Mouse (Mus musculus): ENCODE data around the gene Osbp. TPM values are rescaled to one million over a fixed set of nuclear protein-coding genes. Genes with fewer than 3 reads are reported as not detected.
A peak's percentile ranks its signal among the peaks of the same experiment; 100 is the strongest.

The Osbp gene
- polyA plus RNA-seq, 1 experiment from 2014 or later, result 5.0 TPM

DNA sequence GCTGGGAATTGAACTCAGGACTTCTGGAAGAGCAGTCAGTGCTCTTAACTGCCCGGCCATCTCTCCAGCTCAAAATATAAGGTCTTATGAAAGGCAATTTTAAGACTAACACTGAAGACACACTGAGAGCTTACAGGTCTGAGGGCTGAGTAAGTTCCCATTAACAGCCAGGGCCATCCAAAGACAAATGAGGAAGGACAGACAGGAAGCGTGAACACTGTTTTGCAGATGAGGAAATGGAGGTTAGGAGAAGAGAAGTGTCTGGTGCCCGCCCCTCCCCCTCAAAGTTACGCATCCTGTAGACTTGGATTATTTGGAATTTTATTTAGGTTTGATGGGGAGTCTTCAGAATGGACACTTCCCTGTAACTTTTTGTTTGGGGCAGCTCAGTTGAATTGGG is 58.4 kb downstream of the Osbp start:
- Histone ChIP-seq H3K9me3 (no peaks in the 10 kb centered on the region), H3K27ac (replicated peaks) (no peak overlapping the region), H3K4me2 (replicated peaks) (no peak overlapping the region), H3K36me3 (no peaks in the 10 kb centered on the region), H3K4me1 (no peaks in the 10 kb centered on the region), H3K27me3 (no peaks in the 10 kb centered on the region), H3K9ac (replicated peaks) (no peak overlapping the region), H3K4me3 (no peak overlapping the region)
- WGBS, result 89% methylated on average over 4 of the region's 4 CpGs
- ATAC-seq (ENCODE audit: low FRiP score, low read depth), result no peak

DNA sequence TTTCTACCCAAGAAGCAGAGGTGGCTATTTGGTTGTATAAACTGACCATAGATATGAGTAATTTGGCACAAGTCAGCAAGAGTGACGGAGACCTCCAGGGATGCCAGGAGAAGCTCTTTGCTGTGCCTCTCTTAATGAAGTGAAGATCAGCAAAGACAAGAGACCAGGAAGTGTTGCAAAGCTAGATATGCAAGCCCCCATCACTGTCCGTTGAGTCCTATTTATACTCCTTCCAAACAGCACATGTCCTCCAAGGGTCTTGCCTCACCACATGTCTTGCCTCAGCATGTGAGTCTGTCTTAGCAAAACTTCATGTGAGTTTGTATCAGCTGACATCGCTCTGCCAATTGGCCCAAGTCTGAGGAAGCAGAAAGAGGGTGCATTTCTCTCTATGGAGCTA is 59.6 kb downstream of the Osbp start:
- WGBS, result 94% methylated on average over 3 of the region's 3 CpGs
- no peaks in the 10 kb centered on the region for H3K27me3 ChIP-seq
- H3K9ac ChIP-seq (replicated peaks), result no peak overlapping the region
- ATAC-seq (ENCODE audit: low FRiP score, low read depth), result no peak
- H3K4me1 ChIP-seq, result no peaks in the 10 kb centered on the region
- H3K27ac ChIP-seq (replicated peaks), result no peak overlapping the region
- H3K9me3 ChIP-seq, result no peaks in the 10 kb centered on the region
- no peak overlapping the region for H3K4me2 ChIP-seq (replicated peaks)
- H3K4me3 ChIP-seq, result no peak overlapping the region
- no peaks in the 10 kb centered on the region for H3K36me3 ChIP-seq

DNA sequence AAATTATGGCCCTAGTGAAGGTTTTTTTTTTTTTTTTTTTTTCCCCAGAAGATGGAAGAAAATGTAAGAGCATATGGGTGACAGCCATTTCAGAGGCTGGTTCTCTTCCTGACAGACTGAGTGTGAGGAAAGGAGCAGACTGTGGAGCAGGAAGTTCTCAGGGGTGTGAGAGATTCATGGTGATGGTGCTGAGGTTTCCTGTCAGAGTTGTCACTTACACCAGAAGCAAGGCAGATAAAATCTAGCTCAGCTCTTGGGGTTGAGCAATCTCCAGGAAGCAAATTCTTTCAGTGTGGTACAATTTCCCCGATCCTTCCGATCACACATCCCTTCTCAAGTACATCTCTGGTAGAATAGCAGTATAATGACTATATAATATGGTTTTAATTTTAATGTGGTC is 60.9 kb downstream of the Osbp start:
- Histone ChIP-seq H3K9me3 (no peaks in the 10 kb centered on the region), H3K27me3 (no peaks in the 10 kb centered on the region), H3K27ac (replicated peaks) (no peak overlapping the region), H3K4me2 (replicated peaks) (no peak overlapping the region), H3K36me3 (no peaks in the 10 kb centered on the region), H3K4me1 (no peaks in the 10 kb centered on the region), H3K9ac (replicated peaks) (no peak overlapping the region), H3K4me3 (no peak overlapping the region)
- WGBS, result 86% methylated on average over 2 of the region's 2 CpGs
- ATAC-seq (ENCODE audit: low FRiP score, low read depth), result no peak

DNA sequence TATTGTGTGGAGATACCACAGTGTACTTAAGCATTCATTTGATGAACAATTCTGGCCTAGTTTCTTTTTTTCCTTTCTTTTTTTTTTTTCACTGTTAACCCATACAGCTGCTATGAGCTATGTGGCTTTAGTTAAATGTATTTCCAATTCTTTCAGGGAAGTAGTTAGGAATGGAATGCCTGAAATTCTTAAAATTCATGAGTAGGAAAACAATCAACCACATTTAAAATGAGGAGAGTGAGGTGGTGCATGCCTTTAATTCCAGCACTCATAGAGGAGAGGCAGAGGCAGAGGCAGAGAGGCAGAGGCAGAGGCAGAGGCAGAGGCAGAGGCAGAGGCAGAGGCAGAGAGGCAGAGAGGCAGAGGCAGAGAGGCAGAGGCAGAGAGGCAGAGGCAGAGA is 72.0 kb downstream of the Osbp start:
- H3K27me3 ChIP-seq, result no peaks in the 10 kb centered on the region

DNA sequence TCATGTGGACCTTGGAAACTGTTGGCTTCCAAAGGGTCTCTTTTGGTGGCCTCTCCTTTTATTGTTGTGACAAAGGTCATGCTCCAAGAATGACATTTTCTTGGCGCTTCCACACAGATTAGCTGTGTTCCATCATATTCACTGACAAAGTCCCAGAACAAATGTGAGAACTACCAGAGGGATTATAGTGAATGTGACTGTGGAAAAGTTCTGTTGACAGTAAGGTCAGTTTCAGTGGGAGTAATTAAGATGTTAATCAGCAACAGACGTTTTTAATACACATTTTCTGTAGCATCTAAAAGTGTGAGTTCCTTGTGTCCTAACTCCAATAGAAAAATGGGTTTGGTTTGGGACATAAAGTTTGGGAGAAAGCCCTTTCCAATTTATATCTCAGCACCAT is 75.5 kb downstream of the Osbp start, which contains the start of gene Olfr1423:
Gene Olfr1423, minus strand, starts transcription at position 101 of the 400 bp plus-strand sequence.
- Histone ChIP-seq H3K36me3 (no peaks in the 10 kb centered on the region), H3K27me3 (no peaks in the 10 kb centered on the region), H3K4me2 (replicated peaks) (no peak within 1 kb of the TSS), H3K9ac (replicated peaks) (no peak within 1 kb of the TSS), H3K9me3 (no peaks in the 10 kb centered on the region), H3K4me3 (no peak within 1 kb of the TSS), H3K4me1 (no peaks in the 10 kb centered on the region), H3K27ac (replicated peaks) (no peak within 1 kb of the TSS)
- no peak for ATAC-seq (ENCODE audit: low FRiP score, low read depth)
- WGBS, result 72% methylated on average over 2 of the region's 2 CpGs

More for the DNA sequence above, 72.0 kb downstream of the Osbp start:
- ATAC-seq (ENCODE audit: low FRiP score, low read depth), result no peak
- Histone ChIP-seq H3K36me3 (no peaks in the 10 kb centered on the region), H3K4me2 (replicated peaks) (no peak overlapping the region), H3K4me1 (no peaks in the 10 kb centered on the region), H3K27ac (replicated peaks) (no peak overlapping the region), H3K9me3 (no peaks in the 10 kb centered on the region), H3K9ac (replicated peaks) (no peak overlapping the region), H3K4me3 (no peak overlapping the region)

DNA sequence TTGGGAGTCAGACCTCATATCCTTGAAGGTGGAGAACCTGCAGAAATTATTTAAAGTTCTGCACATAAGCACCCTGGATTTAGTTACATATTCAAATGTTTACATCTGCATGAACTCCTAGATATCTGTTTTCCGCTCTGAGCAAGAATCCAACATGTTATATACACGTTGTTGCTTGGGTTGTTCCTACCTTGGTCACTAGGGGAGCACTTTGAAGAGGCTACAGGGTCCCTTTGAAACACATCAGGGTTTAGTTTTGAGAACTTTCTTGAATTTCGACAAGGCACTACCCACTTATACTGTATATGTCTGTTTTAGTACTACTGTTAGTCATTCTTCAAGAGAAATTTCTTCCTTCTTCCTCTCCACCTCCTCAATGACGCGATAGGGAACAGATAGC is 77.4 kb downstream of the Osbp start:
- H3K27me3 ChIP-seq, result no peaks in the 10 kb centered on the region
- no peak overlapping the region for H3K27ac ChIP-seq (replicated peaks)
- no peaks in the 10 kb centered on the region for H3K9me3 ChIP-seq
- H3K4me1 ChIP-seq, result no peaks in the 10 kb centered on the region
- no peak for ATAC-seq (ENCODE audit: low FRiP score, low read depth)
- no peak overlapping the region for H3K4me2 ChIP-seq (replicated peaks)
- no peak overlapping the region for H3K9ac ChIP-seq (replicated peaks)
- 88% methylated on average over 5 of the region's 5 CpGs for WGBS
- H3K36me3 ChIP-seq, result no peaks in the 10 kb centered on the region
- no peak overlapping the region for H3K4me3 ChIP-seq

Small RNA genes lying within 50 kb of the gene (microRNA-seq; reads per million reads assigned to microRNA genes)
- gene Mir6994, result 14.6 reads per million, percentile 30 among the genes with 10 or more reads in this experiment

Other genes starting within 250 kb of the Osbp start
- not detected in 2 replicates for gene Gif, start 218.4 kb upstream of the Osbp start, polyA plus RNA-seq (2016; fragmentation: Nextera tagmentation; extraction: Ambion mirVana)
- 45.7 and 48.7 TPM in 2 replicates for gene Mrpl16, start 195.6 kb upstream of the Osbp start, polyA plus RNA-seq (2016; fragmentation: Nextera tagmentation; extraction: Ambion mirVana)
- gene Stx3, start 146.5 kb upstream of the Osbp start, polyA plus RNA-seq (2016; fragmentation: Nextera tagmentation; extraction: Ambion mirVana), result 20.3 and 22.0 TPM in 2 replicates
- gene Olfr1417, start 126.7 kb upstream of the Osbp start, polyA plus RNA-seq (2016; fragmentation: Nextera tagmentation; extraction: Ambion mirVana), result not detected in 2 replicates
- not detected in 2 replicates for gene Olfr1418, start 104.9 kb upstream of the Osbp start, polyA plus RNA-seq (2016; fragmentation: Nextera tagmentation; extraction: Ambion mirVana)
- not detected in 2 replicates for gene Olfr1419, start 90.8 kb upstream of the Osbp start, polyA plus RNA-seq (2016; fragmentation: Nextera tagmentation; extraction: Ambion mirVana)
- not detected in 2 replicates for gene Olfr1420, start 79.4 kb upstream of the Osbp start, polyA plus RNA-seq (2016; fragmentation: Nextera tagmentation; extraction: Ambion mirVana)
- gene Patl1, start 53.5 kb upstream of the Osbp start, polyA plus RNA-seq (2016; fragmentation: Nextera tagmentation; extraction: Ambion mirVana), result 24.4 and 26.0 TPM in 2 replicates
- 0.04 TPM in 1 of 2 replicates, not detected in the other for gene Olfr1423, start 75.4 kb downstream of the Osbp start, polyA plus RNA-seq (2016; fragmentation: Nextera tagmentation; extraction: Ambion mirVana)
- gene Olfr1424, start 96.7 kb downstream of the Osbp start, polyA plus RNA-seq (2016; fragmentation: Nextera tagmentation; extraction: Ambion mirVana), result not detected in 2 replicates
- not detected in 2 replicates for gene Olfr1425, start 111.8 kb downstream of the Osbp start, polyA plus RNA-seq (2016; fragmentation: Nextera tagmentation; extraction: Ambion mirVana)
- not detected in 2 replicates for gene Olfr1426, start 126.1 kb downstream of the Osbp start, polyA plus RNA-seq (2016; fragmentation: Nextera tagmentation; extraction: Ambion mirVana)
- not detected in 2 replicates for gene Olfr1427, start 137.4 kb downstream of the Osbp start, polyA plus RNA-seq (2016; fragmentation: Nextera tagmentation; extraction: Ambion mirVana)
- not detected in 2 replicates for gene Olfr1428, start 150.0 kb downstream of the Osbp start, polyA plus RNA-seq (2016; fragmentation: Nextera tagmentation; extraction: Ambion mirVana)
- gene Olfr76, start 157.3 kb downstream of the Osbp start, polyA plus RNA-seq (2016; fragmentation: Nextera tagmentation; extraction: Ambion mirVana), result not detected in 2 replicates
- gene Olfr1555-ps1, start 204.2 kb downstream of the Osbp start, polyA plus RNA-seq (2016; fragmentation: Nextera tagmentation; extraction: Ambion mirVana), result not detected in 2 replicates
- not detected in 2 replicates for gene Olfr1431, start 234.7 kb downstream of the Osbp start, polyA plus RNA-seq (2016; fragmentation: Nextera tagmentation; extraction: Ambion mirVana)

All from midbrain, embryonic 12.5 days (tissue).